Mouse (Mus musculus) urinary bladder, adult 18-20 months (tissue): ENCODE measurements around the gene Pum2.

Experiments used
- DNase-seq, 2 experiments: peaks; one replicate each; pipeline ENCODE4 v3.0.0; 2022; ENCODE audit warnings: low spot score in 2 of 2, mixed read lengths in 2 of 2

Pum2 gene

GRCm38 (mm10) chr12:8793410-8794051, 119.6 kb downstream of the Pum2 start:
- no peak for DNase-seq

GRCm38 (mm10) chr12:8797936-8798335, 124.0 kb downstream of the Pum2 start:
- no peak for DNase-seq

GRCm38 (mm10) chr12:8798486-8799020, 124.6 kb downstream of the Pum2 start:
- DNase-seq: no peak
